Mouse (Mus musculus): ENCODE measurements around the gene Slc25a24.

The Slc25a24 gene

DNA sequence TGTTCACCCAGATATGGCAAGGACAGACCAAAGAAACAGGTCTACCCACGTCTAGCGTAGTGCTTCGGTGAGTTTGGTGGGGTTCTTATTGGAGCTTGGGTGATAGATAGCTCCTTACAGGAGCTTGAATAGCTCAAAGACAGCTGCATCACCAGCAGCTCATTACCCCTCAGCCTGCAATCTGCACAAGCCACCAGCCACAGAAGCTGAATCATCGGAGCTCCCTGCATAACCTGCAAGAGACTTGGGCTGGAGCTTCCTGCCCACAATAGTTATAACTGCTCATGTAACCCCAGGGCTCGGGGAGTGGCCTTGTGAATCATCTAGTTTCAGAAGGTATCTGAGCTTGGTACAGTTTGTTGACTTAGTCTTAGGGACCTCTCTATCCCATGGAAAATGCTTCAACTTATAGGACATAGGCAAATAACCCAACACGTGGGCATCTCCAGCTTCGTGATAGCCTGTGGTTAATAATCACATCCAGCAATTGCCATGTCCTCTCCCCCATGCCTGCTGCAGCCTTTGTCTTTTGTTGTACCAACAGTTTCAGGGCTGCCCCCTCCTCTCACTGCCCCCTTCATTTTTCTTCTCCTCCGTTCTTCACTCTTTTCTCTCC, 42.4 kb downstream of the Slc25a24 start:
- in situ Hi-C loops (cut with MboI, MseI): no loop called here

GRCm38 (mm10) chr3:109169121-109169520, 46.2 kb downstream of the Slc25a24 start:
- in situ Hi-C loops (cut with MboI, MseI): no loop called here

- in situ Hi-C loops (cut with MboI, MseI): no loop called here
Observed at GRCm38 (mm10) chr3:109171070-109171778, 48.3 kb downstream of the Slc25a24 start.

- in situ Hi-C loops (cut with MboI, MseI): no loop called here
Observed at GRCm38 (mm10) chr3:109174394-109174793, 51.4 kb downstream of the Slc25a24 start.

GRCm38 (mm10) chr3:109178705-109179104, 55.8 kb downstream of the Slc25a24 start:
- in situ Hi-C loops (cut with MboI, MseI): no loop called here

GRCm38 (mm10) chr3:109179528-109180076, 56.7 kb downstream of the Slc25a24 start:
- in situ Hi-C loops (cut with MboI, MseI): no loop called here

- in situ Hi-C loops (cut with MboI, MseI): no loop called here
Observed at GRCm38 (mm10) chr3:109196166-109196565, 73.2 kb downstream of the Slc25a24 start.

- in situ Hi-C loops (cut with MboI, MseI): no loop called here
Observed at GRCm38 (mm10) chr3:109199280-109199679, 76.3 kb downstream of the Slc25a24 start.

DNA sequence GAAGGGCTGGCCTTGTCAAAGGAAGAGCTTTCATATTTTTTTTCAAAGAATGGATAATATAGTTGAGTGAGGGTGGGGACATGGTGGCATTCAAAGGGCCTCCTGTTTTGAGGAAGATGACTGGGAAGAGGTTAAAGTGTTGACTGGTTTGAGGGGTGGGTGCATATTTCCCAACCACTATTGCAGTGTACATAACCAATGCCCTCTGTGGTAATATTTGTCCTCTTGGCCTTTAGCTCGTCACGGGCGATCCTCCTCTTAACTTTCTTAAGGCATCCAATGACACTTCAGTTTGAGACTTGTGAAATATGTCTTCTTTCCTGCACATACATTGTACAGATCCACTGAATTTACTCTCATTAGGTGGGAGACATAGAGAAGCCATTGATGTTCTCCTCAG, 89.4 kb downstream of the Slc25a24 start:
- in situ Hi-C loops (cut with MboI, MseI): no loop called here

GRCm38 (mm10) chr3:109216352-109216751, 93.4 kb downstream of the Slc25a24 start:
- in situ Hi-C loops (cut with MboI, MseI): no loop called here

All from T-helper 1 cell (primary cell).